Mouse (Mus musculus) lung, adult 2 months (tissue): Measurements from ENCODE around the gene Zfp54.

Experiments
- CTCF ChIP-seq: fragments of 200-500 bp; IDR thresholded peaks from 2 replicates; pipeline ENCODE4 v1.5.1; 2011; ENCODE audit warnings: mild to moderate bottlenecking, low read length, control low read depth; ENCODE audit not compliant: insufficient read depth
- POLR2A ChIP-seq: fragments of 200-500 bp; IDR thresholded peaks from 2 replicates; pipeline ENCODE4 v1.6.1; 2011; ENCODE audit warnings: low read depth, mild to moderate bottlenecking, control low read depth, low read length, borderline replicate concordance; ENCODE audit errors: extremely low read depth

DNA sequence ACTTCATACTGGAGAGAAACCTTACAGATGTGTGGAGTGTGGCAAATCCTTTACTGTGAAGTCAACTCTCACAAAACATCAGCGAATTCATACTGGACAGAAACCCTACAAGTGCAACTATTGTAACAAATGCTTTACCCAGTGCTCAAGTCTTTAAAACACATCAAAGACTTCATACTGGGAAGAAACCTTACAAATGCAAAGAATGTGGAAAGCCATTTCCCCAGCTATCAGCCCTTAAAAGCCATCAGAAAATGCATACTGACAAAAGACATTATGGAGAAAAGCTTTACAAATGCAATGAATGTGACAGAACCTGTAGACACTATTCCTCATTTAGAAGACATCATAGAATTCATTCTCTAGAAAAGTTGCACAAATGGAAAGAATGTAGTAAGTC, 47.7 kb upstream of the Zfp54 start:
- TF ChIP-seq CTCF (no peak), POLR2A (no peak)
